Mouse (Mus musculus) kidney, postnatal 0 days (tissue): ENCODE measurements around the gene Ptprf. TPM values are rescaled to one million over a fixed set of nuclear protein-coding genes. Genes with fewer than 3 reads are reported as not detected.
A peak's percentile ranks its signal among the peaks of the same experiment; 100 is the strongest.

Experiments used
- ATAC-seq: fragments of 200-750 bp; cut with Nextera tagmentation; replicated peaks from 2 replicates; pipeline ENCODE4 v1.8.0; 2017; ENCODE audit warnings: low read depth, moderate number of reproducible peaks, moderate TSS enrichment, moderate library complexity; ENCODE audit not compliant: low FRiP score
- DNase-seq: peaks from one replicate; pipeline ENCODE4 v3.0.0-alpha.2; 2016; ENCODE audit warnings: low spot score
- H3K27ac ChIP-seq: fragments of 300-500 bp; sonication (generic); 2 replicates; pipeline ENCODE4 v1.5.1; 2014; ENCODE audit warnings: mild to moderate bottlenecking
- H3K27me3 ChIP-seq: fragments of 300-500 bp; sonication (generic); 2 replicates; pipeline ENCODE4 v1.6.1; 2014; ENCODE audit warnings: low read length, mixed read lengths; ENCODE audit not compliant: insufficient read depth
- H3K36me3 ChIP-seq: fragments of 300-500 bp; sonication (generic); 2 replicates; pipeline ENCODE4 v1.6.1; 2014; ENCODE audit warnings: low read length, mixed read lengths; ENCODE audit not compliant: insufficient read depth
- H3K4me1 ChIP-seq: fragments of 300-500 bp; sonication (generic); replicated peaks from 2 replicates; pipeline ENCODE4 v1.6.1; 2014; ENCODE audit warnings: antibody characterized with exemption, low read length, mixed read lengths; ENCODE audit not compliant: insufficient read depth
- H3K4me2 ChIP-seq: fragments of 300-500 bp; sonication (generic); 2 replicates; pipeline ENCODE4 v1.6.1; 2014; ENCODE audit warnings: mild to moderate bottlenecking, low read length, moderate library complexity, mixed read lengths
- H3K4me3 ChIP-seq: fragments of 300-500 bp; sonication (generic); replicated peaks from 2 replicates; pipeline ENCODE4 v1.5.1; 2014; ENCODE audit warnings: low read depth, low read length
- H3K9ac ChIP-seq: fragments of 300-500 bp; sonication (generic); 2 replicates; pipeline ENCODE4 v1.6.1; 2014; ENCODE audit warnings: low read depth, low read length
- H3K9me3 ChIP-seq: fragments of 300-500 bp; sonication (generic); replicated peaks from 2 replicates; pipeline ENCODE4 v1.6.1; 2016; ENCODE audit warnings: low read length, inconsistent platforms, mixed read lengths
- CTCF ChIP-seq: IDR thresholded peaks from 2 replicates; pipeline ENCODE4 v1.5.1; 2016; ENCODE audit warnings: antibody characterized with exemption, low read depth, mild to moderate bottlenecking, moderate library complexity
- WGBS: fragments of 180-500 bp; shearing (Covaris S2); extraction: QIAGEN DNeasy Blood & Tissue Kit; methylation state at CpG from one replicate; pipeline ENCODE4 v1.1.7; 2014; 5-methylcytosine and 5-hydroxymethylcytosine counted together
- polyA plus RNA-seq: library from polyadenylated mRNA; unstranded; fragments of >200 nt; fragmentation: Nextera tagmentation; extraction: Ambion mirVana; gene quantifications from 2 replicates; pipeline ENCODE4 v1.2.1, GENCODE M21; 2015

Gene Ptprf
- polyA plus RNA-seq, 1 experiment from 2014 or later = 34.0 TPM

GRCm38 (mm10) chr4:118229035-118229770 lies 62.0 kb downstream of the Ptprf start:
- ATAC-seq (no peak), DNase-seq (no peak)
- no peak overlapping the region for H3K4me2 ChIP-seq
- no peaks in the 10 kb centered on the region for H3K27me3 ChIP-seq
- no peak overlapping the region for H3K9ac ChIP-seq
- H3K36me3 ChIP-seq = peaks cover 59% of the 10 kb centered on the region
- 80% methylated on average over 6 of the region's 6 CpGs for WGBS
- H3K9me3 ChIP-seq = no peaks in the 10 kb centered on the region
- no peak overlapping the region for H3K27ac ChIP-seq
- H3K4me1 ChIP-seq = no peaks in the 10 kb centered on the region
- TF ChIP-seq CTCF = no peak
- H3K4me3 ChIP-seq = no peak overlapping the region

- Histone ChIP-seq H3K4me3 (no peak overlapping the region), H3K4me1 (no peaks in the 10 kb centered on the region), H3K4me2 (no peak overlapping the region), H3K27me3 (no peaks in the 10 kb centered on the region), H3K27ac (no peak overlapping the region), H3K9ac (no peak overlapping the region), H3K9me3 (no peaks in the 10 kb centered on the region), H3K36me3 (peaks cover 67% of the 10 kb centered on the region)
- no peak for TF ChIP-seq CTCF
- ATAC-seq (no peak), DNase-seq (no peak)
- 86% methylated on average over 12 of the region's 12 CpGs for WGBS
Observed at GRCm38 (mm10) chr4:118227398-118227797, 63.8 kb downstream of the Ptprf start.

- H3K27ac ChIP-seq = no peak overlapping the region
Observed at GRCm38 (mm10) chr4:118221261-118221660, 69.9 kb downstream of the Ptprf start.

GRCm38 (mm10) chr4:118220756-118221155 lies 70.4 kb downstream of the Ptprf start:
- Histone ChIP-seq H3K4me1 (no peaks in the 10 kb centered on the region), H3K4me2 (no peak overlapping the region), H3K4me3 (no peak overlapping the region), H3K9ac (no peak overlapping the region), H3K36me3 (peaks cover 70% of the 10 kb centered on the region), H3K9me3 (no peaks in the 10 kb centered on the region), H3K27ac (no peak overlapping the region; the same call in 1 of the 2 replicates), H3K27me3 (no peaks in the 10 kb centered on the region)
- DNase-seq = no peak
- 75% methylated on average over 9 of the region's 9 CpGs for WGBS
- peak; percentile 62 for ATAC-seq
- TF ChIP-seq CTCF = no peak

More at GRCm38 (mm10) chr4:118221261-118221660, 69.9 kb downstream of the Ptprf start:
- WGBS = 67% methylated on average over 7 of the region's 7 CpGs
- TF ChIP-seq CTCF = no peak
- Histone ChIP-seq H3K4me3 (no peak overlapping the region), H3K9ac (no peak overlapping the region), H3K4me1 (no peaks in the 10 kb centered on the region), H3K36me3 (peaks cover 67% of the 10 kb centered on the region), H3K4me2 (no peak overlapping the region), H3K9me3 (no peaks in the 10 kb centered on the region), H3K27me3 (no peaks in the 10 kb centered on the region)
- ATAC-seq (peak; percentile 26; the same call in 1 of the 2 replicates), DNase-seq (no peak)

GRCm38 (mm10) chr4:118219487-118219886 lies 71.7 kb downstream of the Ptprf start:
- DNase-seq (no peak), ATAC-seq (no peak)
- TF ChIP-seq CTCF = no peak
- Histone ChIP-seq H3K27me3 (no peaks in the 10 kb centered on the region), H3K4me3 (no peak overlapping the region), H3K4me1 (no peaks in the 10 kb centered on the region), H3K4me2 (no peak overlapping the region), H3K27ac (no peak overlapping the region), H3K36me3 (peaks cover 62% of the 10 kb centered on the region), H3K9ac (no peak overlapping the region), H3K9me3 (no peaks in the 10 kb centered on the region)
- 68% methylated on average over 6 of the region's 6 CpGs for WGBS

- ATAC-seq (no peak), DNase-seq (no peak)
Observed at GRCm38 (mm10) chr4:118218521-118218920, 72.7 kb downstream of the Ptprf start.

More at GRCm38 (mm10) chr4:118218521-118218920, 72.7 kb downstream of the Ptprf start:
- Histone ChIP-seq H3K9ac (no peak overlapping the region), H3K9me3 (no peaks in the 10 kb centered on the region), H3K36me3 (peaks cover 62% of the 10 kb centered on the region), H3K27ac (0 out of 2 replicates have a peak overlapping the region, but pooled peaks have one; percentile 25), H3K4me2 (no peak overlapping the region), H3K4me3 (no peak overlapping the region), H3K4me1 (no peaks in the 10 kb centered on the region), H3K27me3 (no peaks in the 10 kb centered on the region)
- 84% methylated on average over 5 of the region's 5 CpGs for WGBS
- TF ChIP-seq CTCF = no peak
